ENCODE assay signal across 8 mouse cellular contexts in genomic region chr11:31169161-31170051, GRCm38 (mm10). TPM values are rescaled to one million over a fixed set of nuclear protein-coding genes. Genes with fewer than 3 reads are reported as not detected.
DNase-seq lines count a peak whose midpoint lies in the region; ATAC-seq and TF ChIP-seq lines count a peak whose summit lies in the region.

No protein-coding gene starts in this region.

- peak overlapping the region; percentile 27 for H3K4me3 ChIP-seq in lung, embryonic 15.5 days
- peak overlapping the region; percentile 64 for H3K4me3 ChIP-seq in cerebellum, adult 2 months (replicated peaks; ENCODE audit: insufficient read depth, low read depth, low read length)
- peak overlapping the region; percentile 50 for H3K4me3 ChIP-seq in forebrain, embryonic 15.5 days
- peak overlapping the region; percentile 40 for H3K4me3 ChIP-seq in lung, embryonic 16.5 days (ENCODE audit: low read length)
- peak overlapping the region; percentile 35 for H3K4me3 ChIP-seq in stomach, embryonic 14.5 days (ENCODE audit: low read depth, low read length)

- H3K9ac ChIP-seq in lung, embryonic 15.5 days = no peak overlapping the region
- H3K9ac ChIP-seq in forebrain, embryonic 15.5 days (replicated peaks) = peak overlapping the region; percentile 35
- no peak overlapping the region for H3K9ac ChIP-seq in lung, embryonic 16.5 days (ENCODE audit: low read length)
- H3K9ac ChIP-seq in stomach, embryonic 14.5 days (replicated peaks; ENCODE audit: low read depth, low read length) = no peak overlapping the region

- H3K4me1 ChIP-seq in lung, embryonic 15.5 days = no peaks in the 10 kb centered on the region
- no peaks in the 10 kb centered on the region for H3K4me1 ChIP-seq in cerebellum, adult 2 months (ENCODE audit: control insufficient read depth, insufficient read depth, low read length)
- H3K4me1 ChIP-seq in forebrain, embryonic 15.5 days = peaks cover 11% of the 10 kb centered on the region
- H3K4me1 ChIP-seq in lung, embryonic 16.5 days (replicated peaks; ENCODE audit: control insufficient read depth, insufficient read depth, low read length) = peaks cover 4% of the 10 kb centered on the region
- peaks cover 2% of the 10 kb centered on the region; the same call in 1 of the 2 replicates for H3K4me1 ChIP-seq in stomach, embryonic 14.5 days (ENCODE audit: control insufficient read depth, insufficient read depth, low read length)

- H3K9me3 ChIP-seq in lung, embryonic 15.5 days = no peaks in the 10 kb centered on the region
- no peaks in the 10 kb centered on the region for H3K9me3 ChIP-seq in forebrain, embryonic 15.5 days
- H3K9me3 ChIP-seq in lung, embryonic 16.5 days (ENCODE audit: control insufficient read depth, low read length) = no peaks in the 10 kb centered on the region
- H3K9me3 ChIP-seq in stomach, embryonic 14.5 days (ENCODE audit: control insufficient read depth, low read depth, low read length) = no peaks in the 10 kb centered on the region

- no peaks in the 10 kb centered on the region for H3K36me3 ChIP-seq in lung, embryonic 15.5 days
- H3K36me3 ChIP-seq in forebrain, embryonic 15.5 days = no peaks in the 10 kb centered on the region
- H3K36me3 ChIP-seq in lung, embryonic 16.5 days (ENCODE audit: control insufficient read depth, insufficient read depth, low read length) = no peaks in the 10 kb centered on the region
- no peaks in the 10 kb centered on the region for H3K36me3 ChIP-seq in stomach, embryonic 14.5 days (ENCODE audit: control insufficient read depth, insufficient read depth, low read length)

- peak; percentile 17; the same call in 1 of the 2 replicates for TF ChIP-seq POLR2A in cerebellum, adult 2 months (IDR thresholded peaks at IDR 0.05; ENCODE audit: borderline replicate concordance, insufficient read depth, low read length)

- no peaks in the 10 kb centered on the region for H3K27me3 ChIP-seq in lung, embryonic 15.5 days
- no peaks in the 10 kb centered on the region for H3K27me3 ChIP-seq in cerebellum, adult 2 months (ENCODE audit: control insufficient read depth, insufficient read depth, low read length)
- H3K27me3 ChIP-seq in forebrain, embryonic 15.5 days = no peaks in the 10 kb centered on the region
- H3K27me3 ChIP-seq in lung, embryonic 16.5 days (ENCODE audit: control insufficient read depth, insufficient read depth, low read depth, low read length) = no peaks in the 10 kb centered on the region
- no peaks in the 10 kb centered on the region for H3K27me3 ChIP-seq in stomach, embryonic 14.5 days (ENCODE audit: control insufficient read depth, insufficient read depth, low read length)

- H3K27ac ChIP-seq in lung, embryonic 15.5 days = no peak overlapping the region
- H3K27ac ChIP-seq in cerebellum, adult 2 months (ENCODE audit: insufficient read depth, low read length) = no peak overlapping the region
- H3K27ac ChIP-seq in forebrain, embryonic 15.5 days (replicated peaks) = no peak overlapping the region
- no peak overlapping the region for H3K27ac ChIP-seq in lung, embryonic 16.5 days (ENCODE audit: low read length)
- H3K27ac ChIP-seq in stomach, embryonic 14.5 days (ENCODE audit: low read length) = peak overlapping the region; percentile 77

- H3K4me2 ChIP-seq in lung, embryonic 15.5 days = peak overlapping the region; percentile 54
- peak overlapping the region; percentile 61 for H3K4me2 ChIP-seq in forebrain, embryonic 15.5 days (replicated peaks)
- H3K4me2 ChIP-seq in lung, embryonic 16.5 days (ENCODE audit: low read depth, low read length) = peak overlapping the region; percentile 65
- peak overlapping the region; percentile 59 for H3K4me2 ChIP-seq in stomach, embryonic 14.5 days (replicated peaks; ENCODE audit: low read depth, low read length)

- peak; percentile 70; the same call in 1 of the 2 replicates for ATAC-seq in lung, embryonic 15.5 days (ENCODE audit: borderline replicate concordance, extremely low read depth, low FRiP score, low TSS enrichment)
- ATAC-seq in forebrain, embryonic 15.5 days (replicated peaks) = peak; percentile 96
- peak; percentile 76 for ATAC-seq in lung, embryonic 16.5 days (ENCODE audit: low read depth)
- ATAC-seq in stomach, embryonic 14.5 days (ENCODE audit: insufficient number of reproducible peaks, insufficient read depth, low FRiP score, low read depth) = peak; percentile 82; the same call in 1 of the 2 replicates

- no peak for TF ChIP-seq CTCF in cerebellum, adult 2 months (IDR thresholded peaks at IDR 0.05; ENCODE audit: borderline replicate concordance, insufficient read depth, low read depth, low read length)

- WGBS in lung, embryonic 15.5 days = 2% methylated on average over 21 of the region's 21 CpGs
- WGBS in cerebellum, adult 2 months = under 1% methylated on average over 21 of the region's 21 CpGs
- WGBS in forebrain, embryonic 15.5 days = under 1% methylated on average over 21 of the region's 21 CpGs
- 5% methylated on average over 21 of the region's 21 CpGs for WGBS in lung, embryonic 16.5 days
- WGBS in stomach, embryonic 14.5 days = 4% methylated on average over 21 of the region's 21 CpGs

- DNase-seq in lung, postnatal 4 days = no peak
- peak; percentile 36 to 37 for DNase-seq in cerebellum, adult 2 months
- peak; percentile 2 for DNase-seq in kidney, adult 9 months
- DNase-seq in thymus, postnatal 36 days = no peak

RNA-seq across cellular contexts. Expression of gene Gm17332, which starts 12.9 kb away (rescaled TPM):
- polyA plus RNA-seq in lung, embryonic 15.5 days (2015; fragmentation: Nextera tagmentation; extraction: Ambion mirVana) = not detected in 2 replicates
- polyA plus RNA-seq in cerebellum, adult 2 months (2012; rRNA removed) = not detected in 2 replicates
- not detected in 2 replicates for polyA plus RNA-seq in forebrain, embryonic 15.5 days (2015; fragmentation: Nextera tagmentation; extraction: Ambion mirVana)
- not detected in 2 replicates for polyA plus RNA-seq in lung, embryonic 16.5 days (2015; fragmentation: Nextera tagmentation; extraction: Ambion mirVana)
- not detected in 2 replicates for polyA plus RNA-seq in stomach, embryonic 14.5 days (2014; fragmentation: Nextera tagmentation; extraction: Ambion mirVana)

Comparison
In these comparisons a context has a peak if more than half of its experiments do, and no peak if none do; other contexts are left out.
1. DNase-seq: peak in cerebellum, adult 2 months (2 of 2) and kidney, adult 9 months (single experiment); none in lung, postnatal 4 days (0 of 2) and thymus, postnatal 36 days (0 of 2).
2. Peak in every context shown above with its lines, with median percentiles within 50 percentile points of each other: ATAC-seq, H3K4me2 ChIP-seq and H3K4me3 ChIP-seq.